In genomic region chr11:100493771-100494170, GRCm38 (mm10) we compare ENCODE assay signal across 26 mouse cellular contexts. TPM values are rescaled to one million over a fixed set of nuclear protein-coding genes. Genes with fewer than 3 reads are reported as not detected.
DNase-seq lines count a peak whose midpoint lies in the region; ATAC-seq and TF ChIP-seq lines count a peak whose summit lies in the region.
"Had no signal": no experiment of that assay in that cellular context is flagged by ENCODE, and none has a peak within 500 bp of the region (broad histone marks: within the 10 kb centered on the region; RNA-seq: fewer than 3 reads in every experiment).

No protein-coding gene starts in this region.

- no peak for ATAC-seq in stomach, postnatal 0 days (ENCODE audit: low FRiP score, low TSS enrichment)
- ATAC-seq: midbrain, embryonic 15.5 days had no signal

- DNase-seq in gastrocnemius, adult 2 months, result no peak
- no peak for DNase-seq in gastrocnemius, postnatal 36 days
- DNase-seq in CD4-positive helper T cell, adult 2 months (ENCODE audit: low read depth, low spot score), result peak; percentile 14
- peak; percentile 54 for DNase-seq in brain, adult 2 months (ENCODE audit: low read depth, low spot score)
- DNase-seq in right cerebral cortex, postnatal 36 days (ENCODE audit: low spot score in 2 of 2), result no peak
- DNase-seq in stomach, postnatal 0 days (ENCODE audit: low spot score), result no peak
- DNase-seq: cerebellum, postnatal 25 days; embryo, embryonic 11 days; kidney, adult 11 months; layer of hippocampus, adult 9-11 months; liver; retina, postnatal 1 day; right cerebral cortex, postnatal 25 days; thymus, adult 2 months had no signal

- no peak for TF ChIP-seq CTCF in gastrocnemius, adult 2 months (IDR thresholded peaks at IDR 0.05)
- TF ChIP-seq CTCF in E14TG2a.4 (conservative IDR thresholded peaks at IDR 0.05; ENCODE audit: low read length), result no peak
- no peak for TF ChIP-seq CTCF in stomach, postnatal 0 days (IDR thresholded peaks at IDR 0.05; ENCODE audit: low read depth)

- no peaks in the 10 kb centered on the region for H3K27me3 ChIP-seq in E14TG2a.4 (ENCODE audit: insufficient read depth, low read length)
- no peaks in the 10 kb centered on the region for H3K27me3 ChIP-seq in stomach, postnatal 0 days (ENCODE audit: control insufficient read depth, insufficient read depth, low read length)
- H3K27me3 ChIP-seq: embryonic facial prominence, embryonic 13.5 days; forebrain, embryonic 12.5 days; hindbrain, embryonic 12.5 days; liver, embryonic 15.5 days; midbrain, embryonic 15.5 days; neural tube, embryonic 12.5 days had no signal

- H3K4me3 ChIP-seq in gastrocnemius, adult 2 months, result peak overlapping the region; percentile 36
- peak overlapping the region; percentile 68 for H3K4me3 ChIP-seq in E14TG2a.4 (replicated peaks; ENCODE audit: low read length)
- H3K4me3 ChIP-seq in stomach, postnatal 0 days (ENCODE audit: low read depth, low read length), result no peak overlapping the region
- H3K4me3 ChIP-seq: embryonic facial prominence, embryonic 13.5 days; erythroblast, embryonic 14.5 days; forebrain, embryonic 12.5 days; hindbrain, embryonic 12.5 days; limb, embryonic 10.5 days; liver, embryonic 15.5 days; midbrain, embryonic 15.5 days; neural tube, embryonic 12.5 days had no signal

- 90% methylated on average over 12 of the region's 12 CpGs for WGBS in stomach, postnatal 0 days

- no peak overlapping the region for H3K9ac ChIP-seq in stomach, postnatal 0 days (ENCODE audit: low read length)
- H3K9ac ChIP-seq: embryonic facial prominence, embryonic 13.5 days; forebrain, embryonic 12.5 days; hindbrain, embryonic 12.5 days; liver, embryonic 15.5 days; midbrain, embryonic 15.5 days; neural tube, embryonic 12.5 days had no signal

- no peak overlapping the region for H3K4me2 ChIP-seq in stomach, postnatal 0 days (replicated peaks; ENCODE audit: low read depth)
- H3K4me2 ChIP-seq: embryonic facial prominence, embryonic 13.5 days; forebrain, embryonic 12.5 days; heart, embryonic 11.5 days; hindbrain, embryonic 12.5 days; liver, embryonic 15.5 days; midbrain, embryonic 15.5 days; neural tube, embryonic 12.5 days had no signal

- peaks cover 96% of the 10 kb centered on the region for H3K36me3 ChIP-seq in E14TG2a.4 (ENCODE audit: insufficient read depth, low read length)
- H3K36me3 ChIP-seq in stomach, postnatal 0 days (ENCODE audit: control insufficient read depth, insufficient read depth, low read length), result peaks cover 37% of the 10 kb centered on the region

- H3K27ac ChIP-seq in gastrocnemius, adult 2 months, result peak overlapping the region; percentile 31; the same call in 1 of the 2 replicates
- H3K27ac ChIP-seq in stomach, postnatal 0 days (replicated peaks), result no peak overlapping the region
- H3K27ac ChIP-seq: embryonic facial prominence, embryonic 13.5 days; forebrain, embryonic 12.5 days; hindbrain, embryonic 12.5 days; limb, embryonic 10.5 days; liver, embryonic 15.5 days; macrophage; midbrain, embryonic 15.5 days; neural tube, embryonic 12.5 days had no signal

- no peak for TF ChIP-seq EP300 in stomach, postnatal 0 days (optimal IDR thresholded peaks at IDR 0.05)

- H3K9me3 ChIP-seq in E14TG2a.4 (ENCODE audit: low read length), result peaks cover 24% of the 10 kb centered on the region; the same call in 1 of the 2 replicates
- H3K9me3 ChIP-seq in stomach, postnatal 0 days (ENCODE audit: control insufficient read depth, low read length), result no peaks in the 10 kb centered on the region
- H3K9me3 ChIP-seq: embryonic facial prominence, embryonic 13.5 days; forebrain, embryonic 12.5 days; hindbrain, embryonic 12.5 days; limb, embryonic 10.5 days; liver, embryonic 15.5 days; midbrain, embryonic 15.5 days; neural tube, embryonic 12.5 days had no signal

- intact Hi-C loops in gastrocnemius, adult 2 months (cut with DNase I), result no loop called here
- intact Hi-C loops in gastrocnemius, postnatal 36 days (cut with DNase I), result no loop called here

- peaks cover 34% of the 10 kb centered on the region for H3K4me1 ChIP-seq in E14TG2a.4 (replicated peaks; ENCODE audit: low read depth, low read length)
- H3K4me1 ChIP-seq in stomach, postnatal 0 days (replicated peaks; ENCODE audit: control insufficient read depth, insufficient read depth), result no peaks in the 10 kb centered on the region
- H3K4me1 ChIP-seq: embryonic facial prominence, embryonic 13.5 days; forebrain, embryonic 12.5 days; hindbrain, embryonic 12.5 days; limb, embryonic 10.5 days; liver, embryonic 15.5 days; midbrain, embryonic 15.5 days; neural tube, embryonic 12.5 days had no signal

RNA-seq across cellular contexts. Expression of gene Klhl11, which starts 21.2 kb away (rescaled TPM):
- 1 to 10 TPM; 4.7 to 4.9 TPM for total RNA-seq in gastrocnemius, adult 2 months (2021)
- 1 to 10 TPM; 3.3 to 3.7 TPM for total RNA-seq in gastrocnemius, postnatal 36 days (2021)
- polyA plus RNA-seq in stomach, postnatal 0 days (2015; fragmentation: Nextera tagmentation; extraction: Ambion mirVana), result 2.6 and 3.3 TPM in 2 replicates

RNA-seq across cellular contexts. Expression of gene Acly, which starts 34.0 kb away (rescaled TPM):
- 10 to 100 TPM; 10.3 to 19.0 TPM for total RNA-seq in gastrocnemius, adult 2 months (2021)
- 10 to 100 TPM; 10.4 to 13.6 TPM for total RNA-seq in gastrocnemius, postnatal 36 days (2021)
- 70.3 and 70.6 TPM in 2 replicates for polyA plus RNA-seq in stomach, postnatal 0 days (2015; fragmentation: Nextera tagmentation; extraction: Ambion mirVana)

RNA-seq across cellular contexts. Expression of gene Ttc25, which starts 51.6 kb away (rescaled TPM):
- under 1 TPM; 0.10 to 0.31 TPM for total RNA-seq in gastrocnemius, adult 2 months (2021)
- total RNA-seq in gastrocnemius, postnatal 36 days (2021), result under 1 TPM; 0.10 to 0.54 TPM
- 0.17 and 0.33 TPM in 2 replicates for polyA plus RNA-seq in stomach, postnatal 0 days (2015; fragmentation: Nextera tagmentation; extraction: Ambion mirVana)
- polyA plus RNA-seq: erythroblast, embryonic 14.5 days; large intestine, adult 2 months had no signal

RNA-seq across cellular contexts. Expression of gene Klhl10, which starts 52.1 kb away (rescaled TPM):
- total RNA-seq in gastrocnemius, adult 2 months (2021), result under 1 TPM; 0.23 to 0.39 TPM
- total RNA-seq in gastrocnemius, postnatal 36 days (2021), result under 1 TPM; 0.22 to 0.26 TPM
- 0.16 and 0.22 TPM in 2 replicates for polyA plus RNA-seq in stomach, postnatal 0 days (2015; fragmentation: Nextera tagmentation; extraction: Ambion mirVana)
- polyA plus RNA-seq: erythroblast, embryonic 14.5 days had no signal

RNA-seq across cellular contexts. Expression of gene Nt5c3b, which starts 52.2 kb away (rescaled TPM):
- total RNA-seq in gastrocnemius, adult 2 months (2021), result 1 to 10 TPM; 6.6 to 8.8 TPM
- total RNA-seq in gastrocnemius, postnatal 36 days (2021), result 1 to 10 TPM; 7.5 to 8.1 TPM
- polyA plus RNA-seq in stomach, postnatal 0 days (2015; fragmentation: Nextera tagmentation; extraction: Ambion mirVana), result 69.6 and 70.7 TPM in 2 replicates

Comparison
In these comparisons a context has a peak if more than half of its experiments do, and no peak if none do; other contexts are left out.
1. DNase-seq: peak in CD4-positive helper T cell, adult 2 months (single experiment) and brain, adult 2 months (single experiment); none in gastrocnemius, adult 2 months (single experiment), gastrocnemius, postnatal 36 days (0 of 2), right cerebral cortex, postnatal 36 days (0 of 2) and stomach, postnatal 0 days (single experiment).